Mouse (Mus musculus) adrenal gland, postnatal 14 days (tissue): ENCODE results near the gene Lipk. TPM values are rescaled to one million over a fixed set of nuclear protein-coding genes. Genes with fewer than 3 reads are reported as not detected.

Experiments
- microRNA-seq, 2 experiments: library from miRNA; unstranded; fragments of <30 nt; microRNA quantifications; one replicate each; pipeline ENCODE4 v1.2.0; 2021
- total RNA-seq: library from RNA; stranded (reverse); gene quantifications from 2 replicates; pipeline ENCODE4 v1.2.3, GENCODE M21; 2021

Lipk gene
- total RNA-seq, 1 experiment from 2014 or later: 0.26 TPM

Small RNA genes lying within 50 kb of the gene (microRNA-seq; reads per million reads assigned to microRNA genes)
- gene Gm23334: 0 reads per million in 2 experiments

Other genes starting within 250 kb of the Lipk start
- gene Lipo3, start 246.3 kb upstream of the Lipk start, total RNA-seq: 11.1 and 12.5 TPM in 2 replicates
- gene Lipo1, start 220.8 kb upstream of the Lipk start, total RNA-seq: not detected in 2 replicates
- gene Lipf, start 47.1 kb upstream of the Lipk start, total RNA-seq: not detected in 2 replicates
- 0.64 TPM in 1 of 2 replicates, not detected in the other for gene Lipn, start 59.1 kb downstream of the Lipk start, total RNA-seq
- not detected in 2 replicates for gene Lipm, start 92.6 kb downstream of the Lipk start, total RNA-seq
- 0.11 TPM in 1 of 2 replicates, not detected in the other for gene Ankrd22, start 157.8 kb downstream of the Lipk start, total RNA-seq
- 5.6 and 8.0 TPM in 2 replicates for gene Stambpl1, start 183.9 kb downstream of the Lipk start, total RNA-seq
- 36.5 and 95.6 TPM in 2 replicates for gene Acta2, start 247.3 kb downstream of the Lipk start, total RNA-seq